ENCODE assay signal across 26 mouse cellular contexts in the genomic region with DNA sequence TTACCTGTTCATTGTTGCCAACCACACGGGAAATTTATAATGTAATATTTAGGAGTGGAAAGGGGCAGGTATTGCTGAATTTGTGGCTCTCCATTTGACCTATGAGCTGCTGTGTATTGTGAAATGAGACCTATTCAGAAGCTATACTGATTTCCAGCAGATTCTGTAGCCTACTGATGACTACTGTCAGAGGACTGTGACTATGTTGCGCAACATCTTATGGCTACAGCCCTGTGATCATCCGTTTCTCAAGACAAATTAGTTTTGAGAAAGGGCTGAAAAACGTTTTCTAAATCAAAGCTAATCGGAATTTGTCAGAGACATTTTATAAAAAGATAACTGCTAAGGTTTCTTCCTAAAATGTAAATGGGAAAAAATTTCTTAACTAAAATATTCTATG.
"Had no signal": no experiment of that assay in that cellular context is flagged by ENCODE, and none has a peak within 500 bp of the region (broad histone marks: within the 10 kb centered on the region; RNA-seq: fewer than 3 reads in every experiment).

No protein-coding gene starts in this region.

- H3K9me3 ChIP-seq: heart, embryonic 10.5 days; heart, embryonic 12.5 days; hindbrain, embryonic 10.5 days; hindbrain, embryonic 12.5 days; intestine, embryonic 15.5 days; limb, embryonic 10.5 days; limb, embryonic 12.5 days; liver, embryonic 13.5 days; liver, embryonic 15.5 days had no signal

- H3K4me3 ChIP-seq: gastrocnemius, adult 2 months; heart, embryonic 10.5 days; heart, embryonic 12.5 days; hindbrain, embryonic 10.5 days; hindbrain, embryonic 12.5 days; intestine, embryonic 15.5 days; layer of hippocampus, adult 2 months; left cerebral cortex, adult 2 months; limb, embryonic 10.5 days; limb, embryonic 12.5 days; liver, embryonic 13.5 days; liver, embryonic 15.5 days had no signal

- H3K27me3 ChIP-seq: heart, embryonic 12.5 days; hindbrain, embryonic 12.5 days; intestine, embryonic 15.5 days; limb, embryonic 12.5 days; liver, embryonic 13.5 days; liver, embryonic 15.5 days had no signal

- H3K27ac ChIP-seq: gastrocnemius, adult 2 months; heart, embryonic 10.5 days; hindbrain, embryonic 10.5 days; hindbrain, embryonic 12.5 days; hindbrain, embryonic 14.5 days; intestine, embryonic 15.5 days; layer of hippocampus, adult 2 months; left cerebral cortex, adult 2 months; limb, embryonic 10.5 days; limb, embryonic 12.5 days; liver, embryonic 13.5 days; liver, embryonic 15.5 days had no signal

- ATAC-seq: hindbrain, embryonic 16.5 days; inflammation-experienced regulatory T-cells, adult 6 months; intestine, embryonic 15.5 days; intestine, postnatal 0 days had no signal

- H3K36me3 ChIP-seq: heart, embryonic 10.5 days; heart, embryonic 12.5 days; hindbrain, embryonic 10.5 days; hindbrain, embryonic 12.5 days; intestine, embryonic 15.5 days; limb, embryonic 10.5 days; limb, embryonic 12.5 days; liver, embryonic 13.5 days; liver, embryonic 15.5 days had no signal

- H3K4me1 ChIP-seq: heart, embryonic 10.5 days; heart, embryonic 12.5 days; hindbrain, embryonic 10.5 days; hindbrain, embryonic 12.5 days; intestine, embryonic 15.5 days; limb, embryonic 10.5 days; limb, embryonic 12.5 days; liver, embryonic 13.5 days; liver, embryonic 15.5 days had no signal

- H3K4me2 ChIP-seq: heart, embryonic 12.5 days; hindbrain, embryonic 12.5 days; hindbrain, embryonic 14.5 days; intestine, embryonic 15.5 days; limb, embryonic 12.5 days; liver, embryonic 13.5 days; liver, embryonic 15.5 days had no signal

- H3K9ac ChIP-seq: heart, embryonic 12.5 days; hindbrain, embryonic 12.5 days; hindbrain, embryonic 14.5 days; intestine, embryonic 15.5 days; limb, embryonic 12.5 days; liver, embryonic 13.5 days; liver, embryonic 15.5 days had no signal

- DNase-seq: gastrocnemius, adult 2 months; gastrocnemius, postnatal 10 days; gastrocnemius, postnatal 25 days; heart, postnatal 10 days; heart, postnatal 4 days; kidney, adult 18-20 months; kidney, adult 8-10 months; kidney, postnatal 10 days; kidney, postnatal 25 days; kidney, postnatal 4 days; liver; liver, embryonic 13.5 days had no signal
